Mouse (Mus musculus) ovary, postnatal 14 days (tissue): ENCODE measurements at regions not wholly inside any gene's neighbourhood (a gene's known extent, or its start where the extent isn't known, plus 50 kb on each side); places are given as distances from the start of the nearest gene placed in this dataset.

Experiments
- DNase-seq: peaks from one replicate; pipeline ENCODE4 v3.0.0; 2022; ENCODE audit warnings: low spot score

DNA sequence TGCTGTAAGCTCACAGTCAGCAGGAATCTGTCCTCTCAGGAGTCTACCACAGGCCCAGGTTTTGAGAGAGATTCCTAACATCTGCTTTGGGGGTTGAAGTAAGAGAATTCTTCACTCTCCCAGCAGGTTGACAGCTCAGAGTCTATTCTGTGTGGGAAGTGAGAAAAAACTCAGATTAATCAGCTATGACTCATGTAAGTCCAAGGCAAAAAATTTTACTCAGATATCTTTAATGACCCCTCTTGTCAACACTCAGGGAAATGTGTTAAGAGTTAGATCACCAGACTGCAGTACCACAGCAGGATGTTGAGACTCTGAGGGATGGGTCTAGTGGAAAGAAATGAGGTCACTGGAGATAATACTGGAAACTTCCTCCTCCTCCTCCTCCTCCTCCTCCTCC lies 688.4 kb downstream of the Hs3st4 start:
- no peak for DNase-seq

DNA sequence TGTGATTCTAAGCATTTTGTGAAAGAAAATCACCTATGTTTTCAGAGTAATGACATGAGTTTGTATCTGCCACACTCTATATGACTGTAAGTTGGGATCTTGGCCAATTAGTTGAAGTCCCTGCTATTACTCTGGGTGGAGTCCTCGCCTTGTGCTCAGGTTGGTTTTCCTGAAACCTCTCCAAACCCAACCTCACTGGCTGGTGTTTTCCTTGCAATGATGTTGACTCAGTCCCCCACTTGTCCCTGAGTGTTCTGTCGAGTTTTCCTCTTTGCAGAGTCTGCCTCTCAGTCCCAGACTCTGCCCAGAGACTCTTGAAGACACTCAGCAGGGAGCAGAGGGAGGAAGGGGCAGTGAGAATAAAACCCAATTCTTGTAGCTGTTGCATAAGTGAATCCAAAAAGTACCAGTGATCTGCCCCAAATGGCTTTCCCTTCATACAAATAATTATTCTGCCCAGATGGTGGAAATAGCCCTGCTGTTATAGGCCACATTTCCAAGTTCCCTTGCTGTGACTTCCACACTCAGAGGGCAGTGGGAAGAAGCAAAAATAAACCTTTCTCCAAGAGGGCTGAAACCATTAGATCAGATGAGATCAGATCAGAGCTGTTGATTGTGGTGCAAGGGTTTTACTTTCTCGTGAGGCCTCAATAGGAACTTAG lies 694.3 kb downstream of the Hs3st4 start:
- DNase-seq: no peak

DNA sequence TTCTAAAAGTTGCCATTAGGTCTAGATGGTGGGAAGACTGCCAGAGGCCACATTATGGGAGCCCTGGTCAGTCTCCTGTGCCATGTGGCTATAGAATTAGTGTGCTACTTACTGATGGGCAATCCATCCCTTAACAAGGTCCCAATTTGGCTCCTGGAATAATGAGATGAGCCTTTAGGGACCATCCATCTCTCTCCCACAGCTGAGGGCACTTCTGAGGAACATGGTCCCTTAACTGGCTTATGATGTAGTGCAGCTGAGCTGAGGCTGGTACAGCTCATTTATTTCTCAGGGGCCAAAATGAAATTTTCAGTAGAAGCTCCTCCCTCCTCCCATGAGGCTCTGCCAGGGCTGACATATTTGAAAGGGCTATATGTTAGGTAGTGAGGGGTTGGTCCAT lies 697.9 kb downstream of the Hs3st4 start:
- DNase-seq: no peak

DNA sequence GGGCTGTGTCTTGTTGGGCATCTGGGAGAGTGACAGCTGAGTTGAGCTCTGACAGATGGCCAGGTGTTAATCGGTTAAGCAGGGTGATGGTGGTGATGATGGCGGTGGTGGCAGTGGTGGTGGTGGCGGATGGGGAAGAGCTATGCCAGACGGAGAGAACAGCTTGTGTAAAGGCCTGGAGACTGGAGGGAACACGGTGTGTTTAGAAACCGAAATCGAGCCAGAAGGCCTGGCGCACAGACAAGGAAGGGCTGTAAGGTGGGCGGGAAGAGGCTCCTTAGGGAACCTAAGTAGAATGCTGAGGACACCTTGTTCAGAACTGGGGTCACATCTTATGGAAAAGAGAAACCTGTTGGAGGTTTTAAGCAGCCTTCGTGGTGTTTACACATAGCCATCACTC lies 698.5 kb downstream of the Hs3st4 start:
- no peak for DNase-seq

DNA sequence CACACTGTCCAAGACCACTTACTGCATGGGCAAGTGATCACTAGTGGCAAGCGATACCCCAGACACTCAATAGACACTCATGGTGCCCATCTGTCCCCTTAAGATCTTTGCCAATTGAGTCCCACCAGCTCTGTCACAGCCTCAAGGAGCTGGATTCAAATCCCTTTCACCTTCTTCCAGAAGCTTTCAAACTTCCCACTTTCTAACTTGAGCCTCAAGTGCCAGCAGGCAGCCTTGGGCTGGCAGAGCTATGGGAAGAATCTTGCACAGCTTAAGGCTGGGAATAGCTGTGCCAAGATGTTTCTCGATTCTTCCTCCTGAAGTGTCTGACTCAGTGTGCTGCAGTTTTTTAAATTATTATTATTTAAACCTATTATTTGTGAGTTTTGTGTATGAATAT lies 699.2 kb downstream of the Hs3st4 start:
- DNase-seq: no peak

DNA sequence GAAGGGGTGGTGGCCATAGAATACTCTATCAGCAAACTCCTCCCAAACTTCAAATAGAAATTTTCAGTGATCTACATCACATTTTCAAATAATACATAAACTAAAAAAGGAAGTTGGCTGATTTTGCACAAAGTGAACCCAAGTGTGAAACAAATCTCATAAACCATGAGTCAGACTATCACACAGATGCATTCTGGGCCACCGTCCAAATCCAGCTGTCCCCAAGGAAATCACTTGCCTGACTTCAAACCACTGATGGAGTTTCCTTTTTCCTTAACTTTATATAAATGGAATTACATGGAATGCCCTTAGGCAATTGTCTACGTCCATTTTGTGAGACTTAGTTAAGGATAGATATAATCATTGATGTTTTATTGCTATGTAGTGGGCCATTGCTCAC lies 702.8 kb downstream of the Hs3st4 start:
- peak; percentile 23 for DNase-seq

DNA sequence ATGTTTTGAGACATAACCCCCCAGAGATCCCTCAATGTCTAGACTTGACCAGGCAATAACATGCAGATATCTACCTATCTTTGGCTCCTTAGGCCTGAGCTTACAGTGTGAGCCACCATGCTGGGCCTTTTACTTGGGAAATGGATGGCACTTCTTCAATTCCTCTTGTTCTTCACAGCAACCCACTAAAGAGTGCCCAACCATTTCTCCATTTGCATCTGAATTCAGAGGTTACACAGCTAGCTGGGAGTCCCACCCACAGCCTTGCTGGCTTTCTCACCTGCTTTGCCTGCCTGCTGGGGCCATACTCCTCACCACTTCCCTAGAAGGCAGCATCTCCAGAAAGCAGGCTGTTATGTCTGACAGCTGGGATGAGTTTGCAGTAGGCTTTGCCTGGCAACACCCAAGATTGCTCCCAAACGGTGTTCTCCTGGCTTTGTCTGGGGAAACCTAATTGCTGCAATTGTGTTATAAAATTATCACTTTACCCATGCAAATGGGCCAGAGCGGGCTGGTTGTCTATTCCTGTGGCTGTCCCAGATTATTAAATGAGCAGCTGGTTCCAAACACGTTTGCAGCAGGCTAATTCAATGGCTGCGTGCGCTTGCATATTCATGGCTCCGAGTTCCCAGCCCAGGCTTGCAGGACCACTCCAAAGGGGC lies 721.6 kb downstream of the Hs3st4 start:
- no peak for DNase-seq

DNA sequence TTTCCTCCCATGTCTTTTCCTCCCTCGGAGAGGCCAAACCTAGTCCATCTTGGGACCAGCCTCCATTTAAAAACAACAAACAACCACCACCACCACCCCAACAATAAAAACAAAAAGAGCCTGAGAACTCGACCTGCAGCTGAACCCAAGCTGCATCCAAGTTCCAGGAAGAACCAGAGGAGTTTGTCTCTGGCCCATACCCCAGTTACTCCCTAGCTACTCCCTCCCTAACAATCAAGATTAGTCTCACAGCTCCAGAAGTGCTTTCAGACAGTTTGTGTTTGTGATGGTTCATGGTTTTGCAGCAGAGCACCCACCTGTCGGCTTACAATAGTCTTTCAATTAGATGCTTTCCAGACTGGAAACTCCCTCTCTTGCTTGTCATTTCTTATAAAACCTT lies 724.5 kb downstream of the Hs3st4 start:
- DNase-seq: no peak

DNA sequence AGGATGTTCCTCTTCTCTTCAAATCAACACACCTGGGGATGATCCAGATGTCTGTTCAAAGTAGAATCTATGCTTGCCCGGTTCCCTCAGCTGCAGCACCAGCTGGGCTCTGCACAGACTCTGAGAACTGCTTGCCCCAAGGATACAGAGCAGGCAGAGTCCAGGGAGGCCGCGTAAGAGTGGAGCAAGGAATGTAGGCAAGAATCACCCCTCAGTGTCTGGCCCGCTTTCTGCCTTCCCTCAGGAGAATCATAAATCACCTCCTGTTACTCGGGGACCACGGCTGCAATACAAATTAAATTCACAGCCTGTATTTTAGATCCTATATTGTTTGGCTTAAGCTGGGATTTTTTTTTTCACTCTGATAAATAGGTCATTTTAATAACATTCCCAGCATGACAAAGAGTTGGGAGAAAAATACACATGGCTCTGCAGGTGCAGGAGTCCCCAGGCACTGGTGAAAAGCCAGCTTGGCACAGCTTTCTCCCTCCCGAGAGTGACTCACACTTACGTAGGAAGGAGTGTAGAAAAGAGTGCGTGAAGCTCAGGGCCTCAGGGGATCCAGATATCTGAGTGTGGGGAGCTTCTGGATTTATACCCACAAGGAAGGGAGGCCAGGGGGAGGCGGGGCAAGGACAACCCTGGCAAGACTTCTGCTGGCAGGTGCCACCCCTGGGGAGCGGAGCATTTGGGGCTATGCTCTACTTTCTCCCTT lies 726.3 kb downstream of the Hs3st4 start:
- DNase-seq: peak; percentile 29

DNA sequence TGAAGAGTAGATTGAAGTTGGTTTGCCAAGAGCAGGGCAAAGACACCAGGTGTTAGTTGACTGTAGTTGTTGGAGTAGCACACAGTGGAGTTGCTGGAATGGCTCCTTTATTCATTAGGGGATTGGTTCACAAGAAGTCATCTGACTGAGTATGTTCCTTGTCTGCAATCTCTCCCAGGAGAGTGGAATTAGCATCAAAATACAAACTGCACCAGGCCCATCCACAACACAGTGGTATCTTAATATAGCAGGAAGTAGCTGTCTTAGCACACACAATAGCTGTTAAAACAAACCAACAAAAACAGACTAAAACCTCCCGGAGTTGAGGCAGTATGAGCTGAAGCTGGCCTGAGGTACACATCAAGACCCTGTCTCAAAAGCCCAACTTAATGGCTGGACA lies 723.5 kb upstream of the Kdm8 start:
- no peak for DNase-seq

DNA sequence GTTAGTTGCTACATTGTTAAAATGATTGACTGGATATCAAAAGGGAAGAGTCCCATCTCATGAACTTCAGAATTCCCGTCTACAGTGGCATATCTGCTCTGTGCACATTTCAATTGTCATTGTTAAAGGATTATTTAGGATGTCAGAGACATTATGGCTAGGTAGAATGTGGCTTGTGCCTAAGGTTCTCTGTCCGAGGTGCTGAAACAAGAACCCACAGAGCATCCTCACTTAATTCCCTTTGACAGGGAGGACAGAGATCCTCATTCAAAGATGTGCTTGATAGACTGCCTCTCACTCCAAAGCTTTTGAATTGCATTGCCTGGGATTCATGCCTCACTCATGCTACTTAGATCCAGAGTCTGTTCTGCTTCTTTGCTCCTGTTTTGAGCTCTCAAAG lies 702.4 kb upstream of the Kdm8 start:
- DNase-seq: no peak

DNA sequence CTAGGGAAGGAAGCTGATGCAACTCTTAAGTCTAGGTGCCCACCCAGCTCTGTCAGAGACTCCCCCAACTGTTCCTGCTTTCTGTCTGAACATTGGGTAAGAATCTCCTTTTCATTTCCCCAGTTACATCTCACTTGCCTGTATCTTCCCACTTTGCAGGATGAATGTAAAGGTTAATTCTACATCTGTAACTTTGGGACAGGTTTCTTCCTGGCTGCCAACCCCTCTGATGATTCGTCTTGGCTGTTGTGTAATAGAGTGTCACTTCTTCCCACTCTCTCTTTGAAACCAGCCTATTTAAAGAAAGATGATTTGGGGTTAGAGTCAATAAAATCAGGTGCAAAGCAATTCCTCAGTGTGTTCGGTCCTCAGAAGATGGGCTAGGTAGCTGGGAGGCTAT lies 698.2 kb upstream of the Kdm8 start:
- DNase-seq: no peak

DNA sequence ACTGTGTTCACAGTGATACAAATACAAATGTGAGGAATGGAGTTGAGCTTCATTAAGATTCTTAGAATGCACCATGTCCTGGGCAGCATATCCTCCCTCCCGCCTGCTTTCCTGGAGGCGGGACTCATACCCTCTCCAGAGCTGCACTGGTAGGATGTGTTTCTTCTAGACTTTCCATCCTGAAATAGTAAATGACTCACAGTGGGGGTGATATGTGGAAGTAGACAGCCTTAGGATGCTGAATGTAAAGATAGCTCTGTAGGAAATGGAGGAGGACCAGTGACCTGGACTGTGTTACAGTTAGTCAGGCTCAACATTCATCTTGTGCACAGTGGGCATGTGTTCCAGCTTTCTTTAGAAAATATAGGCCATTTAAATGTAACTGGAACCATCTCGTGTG lies 696.1 kb upstream of the Kdm8 start:
- DNase-seq: no peak

DNA sequence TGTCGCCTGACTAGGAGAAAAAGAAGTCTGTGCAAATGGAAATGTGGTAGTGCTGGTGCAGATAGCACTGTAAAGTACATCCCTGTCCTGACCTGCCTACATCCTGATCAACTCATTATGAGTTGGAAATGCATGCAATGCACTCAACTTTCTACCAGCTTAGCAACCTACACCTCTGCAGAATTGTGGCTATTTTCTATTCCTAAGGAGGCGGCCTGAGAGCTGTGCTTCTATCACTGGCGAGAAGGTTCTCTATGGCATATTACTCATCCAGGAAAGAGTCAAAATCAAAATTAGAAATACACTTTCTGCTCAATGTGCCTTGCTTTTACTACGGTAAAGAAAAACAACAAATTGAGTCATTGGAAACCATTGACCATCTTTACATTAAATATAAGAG lies 685.4 kb upstream of the Kdm8 start:
- no peak for DNase-seq

DNA sequence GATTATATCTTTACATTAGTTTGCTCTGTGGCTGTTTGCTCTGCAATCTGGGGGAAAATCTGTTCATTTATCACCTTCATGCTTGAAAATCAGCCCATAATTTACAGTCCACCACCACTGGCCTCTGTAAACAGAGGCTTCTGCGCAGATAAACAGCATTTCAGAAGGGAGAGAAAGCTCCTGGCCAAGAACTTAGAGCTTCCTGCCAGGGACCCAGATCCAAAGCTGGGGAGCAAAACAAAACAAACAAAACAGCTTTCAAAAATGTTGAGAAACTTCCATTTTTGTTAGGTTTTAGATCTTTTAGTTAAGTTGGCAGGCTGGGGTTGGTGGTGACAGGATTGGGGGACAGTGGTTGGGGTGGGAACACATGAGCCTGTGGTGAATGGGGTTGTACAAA lies 666.7 kb upstream of the Kdm8 start:
- DNase-seq: no peak

DNA sequence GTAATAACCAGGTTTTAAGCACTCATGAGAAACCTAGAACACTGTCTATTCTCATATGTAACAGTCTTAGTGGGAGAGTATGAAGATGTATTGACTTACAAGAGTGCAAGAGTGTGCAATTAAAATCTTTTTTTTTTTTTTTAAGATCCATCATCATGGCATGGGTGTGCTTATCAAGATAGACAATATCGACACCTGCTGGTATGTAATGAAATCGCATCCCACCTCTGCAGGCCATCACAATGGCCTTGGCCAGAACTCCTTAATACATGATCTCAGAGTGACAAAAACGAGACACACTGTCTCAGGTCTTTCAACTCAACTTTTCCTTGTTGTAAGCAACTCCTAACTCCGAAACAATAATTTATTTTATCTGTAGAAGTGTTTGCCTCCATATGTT lies 661.7 kb upstream of the Kdm8 start:
- peak; percentile 6 for DNase-seq

DNA sequence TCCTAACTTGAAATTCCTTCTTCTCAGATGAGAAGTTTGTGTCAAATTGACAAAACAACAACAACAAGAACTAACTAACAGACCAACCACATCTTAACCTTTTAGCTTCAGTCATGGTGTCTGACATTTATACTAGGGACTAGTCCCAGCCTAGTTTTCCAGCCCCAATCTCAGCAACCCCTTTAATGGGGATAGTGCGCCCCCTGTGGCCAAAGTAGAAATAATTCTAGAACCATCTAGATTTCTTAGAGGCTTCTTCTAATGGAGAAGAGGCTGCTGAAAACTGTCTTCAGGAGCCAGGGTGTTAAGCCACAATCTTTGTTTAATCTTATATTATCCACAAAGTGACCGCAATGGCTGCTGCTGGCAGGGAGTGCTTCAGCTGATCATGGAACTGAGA lies 659.5 kb upstream of the Kdm8 start:
- no peak for DNase-seq

DNA sequence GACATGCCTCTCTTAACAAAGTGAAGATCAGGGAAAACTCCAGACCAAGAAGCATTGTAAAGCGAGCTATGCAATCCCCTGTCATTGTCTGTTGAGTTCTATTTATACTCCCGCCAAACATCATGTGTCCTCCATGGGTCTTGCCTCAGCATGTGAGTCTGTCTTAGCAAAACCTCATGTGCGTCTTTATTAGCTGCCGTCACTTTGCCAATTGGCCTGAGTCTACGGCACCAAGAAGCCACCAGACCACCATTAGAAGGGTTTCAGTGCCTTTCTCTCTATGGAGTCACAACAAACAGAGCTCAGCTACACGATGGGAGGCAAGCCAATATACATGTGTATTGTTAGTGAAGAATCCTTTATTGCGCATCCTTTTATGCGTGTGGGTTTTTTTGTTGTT lies 658.6 kb upstream of the Kdm8 start:
- no peak for DNase-seq

DNA sequence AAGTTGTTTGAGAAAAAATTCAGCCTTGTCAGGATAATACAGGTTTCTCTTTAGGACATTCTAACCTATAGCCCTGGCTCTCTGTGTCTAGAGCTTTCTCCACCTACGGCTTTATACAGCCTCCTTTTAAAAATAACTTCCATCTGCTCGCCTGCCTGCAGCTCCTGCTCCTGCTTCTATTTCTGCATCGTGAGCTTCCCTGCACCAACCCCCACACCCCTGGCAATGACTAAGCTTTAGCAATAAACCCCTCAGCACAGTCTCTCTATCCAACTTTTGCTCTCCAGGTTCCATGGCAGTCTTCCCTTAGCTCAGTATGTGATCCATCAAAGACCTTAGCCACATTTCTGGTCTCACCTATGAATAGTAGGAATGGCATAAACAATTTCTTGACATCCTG lies 655.7 kb upstream of the Kdm8 start:
- DNase-seq: no peak

DNA sequence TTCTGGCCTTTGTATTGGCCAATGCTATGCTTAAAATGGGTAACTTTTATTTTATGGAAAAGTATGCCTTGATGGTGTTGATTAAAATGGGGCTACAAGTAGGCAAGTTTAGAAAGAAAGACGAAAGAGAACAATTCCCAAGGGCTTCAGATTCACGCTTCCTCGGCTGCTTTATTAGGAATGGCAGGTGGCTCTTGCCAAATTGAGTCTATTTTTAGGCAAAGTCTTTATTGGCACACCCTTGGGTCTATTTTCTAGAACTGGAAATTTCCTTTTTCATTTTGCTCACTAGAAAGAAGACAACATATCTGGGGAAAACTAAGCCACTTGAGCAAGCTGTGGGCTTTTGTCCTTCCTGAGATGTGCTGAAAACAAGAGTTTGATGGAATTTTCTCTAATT lies 641.4 kb upstream of the Kdm8 start:
- DNase-seq: no peak

DNA sequence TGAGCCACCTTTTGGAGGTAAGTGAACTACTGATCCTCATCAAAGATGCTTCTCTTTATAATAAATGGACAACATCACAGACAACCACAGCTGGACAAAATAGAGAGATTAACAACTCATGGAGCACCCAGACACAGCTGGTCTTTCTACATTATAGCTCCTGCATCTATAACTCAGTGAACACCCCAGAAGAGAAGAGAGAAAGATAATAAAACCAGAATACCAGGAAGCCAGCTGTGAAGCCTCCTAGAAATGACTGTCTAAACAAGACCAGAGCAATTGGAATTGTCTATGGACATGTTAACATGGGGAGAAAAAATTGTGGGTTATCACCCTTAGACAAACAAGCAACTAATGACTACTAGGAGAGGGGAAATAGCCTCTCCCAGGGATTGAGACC lies 609.8 kb upstream of the Kdm8 start:
- no peak for DNase-seq

DNA sequence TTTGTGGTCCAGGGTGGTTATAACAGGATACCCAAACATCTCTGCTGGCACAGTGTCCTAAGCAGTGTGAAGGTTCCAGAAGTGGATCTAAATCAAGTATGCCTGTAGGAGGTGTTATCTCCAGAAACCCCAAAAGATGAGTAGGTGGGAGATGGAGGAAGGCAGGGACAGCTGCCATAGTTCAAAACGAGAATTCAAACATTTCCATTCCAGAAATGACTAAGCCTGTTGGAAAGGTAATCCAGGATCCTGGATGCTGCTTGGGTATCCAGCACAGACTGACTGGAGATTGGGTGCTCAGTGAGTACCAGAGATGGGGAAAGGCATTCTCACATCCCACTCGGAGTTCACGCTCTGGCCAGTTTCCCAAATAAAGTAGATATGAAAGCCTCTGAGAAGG lies 607.9 kb upstream of the Kdm8 start:
- DNase-seq: no peak

DNA sequence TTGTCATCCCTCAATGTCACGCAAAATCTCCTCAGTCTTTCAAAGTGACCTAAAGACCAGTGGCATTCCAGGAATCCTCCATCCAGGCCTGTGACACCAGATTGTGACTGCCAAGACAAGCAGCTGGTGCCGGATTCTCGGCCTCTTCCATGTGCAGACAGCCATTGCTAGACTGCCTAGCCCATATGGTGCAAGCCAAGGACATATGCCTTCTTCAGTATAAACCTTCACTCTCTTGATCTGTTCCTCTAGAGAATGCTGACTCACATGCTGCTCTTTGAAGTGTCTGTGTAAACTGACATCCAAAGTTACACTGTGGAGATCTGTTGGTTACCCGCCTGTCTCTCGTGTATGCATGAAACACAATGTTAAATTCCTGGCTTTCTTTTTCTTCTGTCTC lies 589.4 kb upstream of the Kdm8 start:
- no peak for DNase-seq

DNA sequence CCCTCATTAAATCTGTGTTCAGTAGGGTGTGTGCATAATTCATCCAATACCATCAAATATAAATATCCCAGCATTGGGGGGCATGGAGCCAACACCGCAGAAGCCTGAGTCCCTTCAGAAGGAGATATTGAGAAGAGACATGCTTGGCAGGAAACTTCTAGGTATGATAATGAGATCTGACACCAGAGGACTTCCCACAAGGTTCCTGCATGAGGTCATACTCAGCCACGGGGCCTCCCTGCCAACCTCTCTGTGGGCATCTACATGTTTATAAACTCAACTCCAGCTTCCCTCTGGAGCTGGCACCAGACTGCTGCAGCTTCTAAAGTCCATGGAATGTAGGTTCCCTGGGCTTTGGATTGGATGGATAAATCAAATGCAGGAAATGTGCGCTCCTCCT lies 587.4 kb upstream of the Kdm8 start:
- no peak for DNase-seq
